Mouse (Mus musculus): ENCODE data around the gene Kras. TPM values are rescaled to one million over a fixed set of nuclear protein-coding genes. Genes with fewer than 3 reads are reported as not detected.
A peak's percentile ranks its signal among the peaks of the same experiment; 100 is the strongest.

Kras gene
- polyA plus RNA-seq, 1 experiment from 2014 or later: 81.1 TPM

DNA sequence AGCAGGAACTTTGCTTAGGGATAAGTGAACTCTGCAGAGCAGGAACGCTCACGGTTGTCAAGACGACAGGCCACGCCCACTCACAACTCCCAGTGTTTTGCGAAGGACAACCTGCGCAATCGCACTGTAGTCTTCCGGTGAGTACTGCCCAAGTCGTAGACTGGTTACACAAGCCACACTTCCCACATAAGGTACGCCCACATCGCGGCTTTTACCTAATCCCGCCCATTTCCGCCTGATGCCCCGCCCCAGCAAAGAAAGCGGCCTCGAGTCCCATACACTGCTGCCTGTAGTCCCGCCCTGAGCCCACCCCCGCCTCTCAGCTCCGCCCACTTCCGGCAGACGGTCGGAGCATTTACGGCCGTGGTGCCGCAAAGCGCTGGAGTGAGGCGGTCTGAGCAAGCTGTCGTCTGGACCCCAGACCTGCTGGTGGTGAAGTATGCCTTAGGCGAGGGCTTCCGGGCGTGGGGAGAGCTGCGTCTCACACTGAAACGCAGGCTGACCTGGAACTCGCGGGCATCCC lies 39.2 kb downstream of the Kras start, which contains the start of the genes Casc1 and Etfrf1:
TSS of gene Casc1 (minus strand) at position 190 of the 523 bp plus-strand sequence.
TSS of gene Etfrf1 (plus strand) at position 319 of the 523 bp plus-strand sequence.
- H3K9me3 ChIP-seq (ENCODE audit: control insufficient read depth, low read depth, low read length): no peaks in the 10 kb centered on the region
- H3K36me3 ChIP-seq (ENCODE audit: control insufficient read depth, insufficient read depth, low read length): peaks cover 4% of the 10 kb centered on the region
- under 1% methylated on average over 35 of the region's 36 CpGs for WGBS
- peak within 1 kb of the TSS; percentile 77 for H3K4me3 ChIP-seq (ENCODE audit: low read depth, low read length)
- peak within 1 kb of the TSS; percentile 96 for H3K27ac ChIP-seq (ENCODE audit: low read length)
- H3K27me3 ChIP-seq (ENCODE audit: control insufficient read depth, insufficient read depth, low read length): no peaks in the 10 kb centered on the region
- peak; percentile 100 for ATAC-seq (ENCODE audit: insufficient number of reproducible peaks, insufficient read depth, low FRiP score, low read depth)
- H3K4me1 ChIP-seq (ENCODE audit: control insufficient read depth, insufficient read depth, low read length): peaks cover 9% of the 10 kb centered on the region; the same call in 1 of the 2 replicates
- peak within 1 kb of the TSS; percentile 84 for H3K9ac ChIP-seq (replicated peaks; ENCODE audit: low read depth, low read length)
- H3K4me2 ChIP-seq (replicated peaks; ENCODE audit: low read depth, low read length): peak within 1 kb of the TSS; percentile 83

GRCm38 (mm10) chr6:145210056-145210680 lies 39.9 kb downstream of the Kras start:
- Histone ChIP-seq H3K27ac (ENCODE audit: low read length) (no peak overlapping the region), H3K36me3 (ENCODE audit: control insufficient read depth, insufficient read depth, low read length) (peaks cover 2% of the 10 kb centered on the region; the same call in 1 of the 2 replicates), H3K27me3 (ENCODE audit: control insufficient read depth, insufficient read depth, low read length) (no peaks in the 10 kb centered on the region), H3K9ac (replicated peaks; ENCODE audit: low read depth, low read length) (no peak overlapping the region), H3K4me2 (replicated peaks; ENCODE audit: low read depth, low read length) (peak overlapping the region; percentile 71), H3K9me3 (ENCODE audit: control insufficient read depth, low read depth, low read length) (no peaks in the 10 kb centered on the region), H3K4me3 (ENCODE audit: low read depth, low read length) (peak overlapping the region; percentile 31), H3K4me1 (ENCODE audit: control insufficient read depth, insufficient read depth, low read length) (peaks cover 9% of the 10 kb centered on the region; the same call in 1 of the 2 replicates)
- 34% methylated on average over 8 of the region's 8 CpGs for WGBS
- no peak for ATAC-seq (ENCODE audit: insufficient number of reproducible peaks, insufficient read depth, low FRiP score, low read depth)

- Histone ChIP-seq H3K4me3 (ENCODE audit: low read depth, low read length) (no peak overlapping the region), H3K9me3 (ENCODE audit: control insufficient read depth, low read depth, low read length) (no peaks in the 10 kb centered on the region), H3K36me3 (ENCODE audit: control insufficient read depth, insufficient read depth, low read length) (no peaks in the 10 kb centered on the region), H3K27me3 (ENCODE audit: control insufficient read depth, insufficient read depth, low read length) (no peaks in the 10 kb centered on the region), H3K27ac (ENCODE audit: low read length) (no peak overlapping the region), H3K4me2 (replicated peaks; ENCODE audit: low read depth, low read length) (no peak overlapping the region), H3K4me1 (ENCODE audit: control insufficient read depth, insufficient read depth, low read length) (peaks cover 3% of the 10 kb centered on the region; the same call in 1 of the 2 replicates), H3K9ac (replicated peaks; ENCODE audit: low read depth, low read length) (no peak overlapping the region)
- WGBS: 68% methylated on average over 10 of the region's 10 CpGs
- ATAC-seq (ENCODE audit: insufficient number of reproducible peaks, insufficient read depth, low FRiP score, low read depth): no peak
These were observed 44.9 kb downstream of the Kras start for GRCm38 (mm10) chr6:145205142-145205541.

DNA sequence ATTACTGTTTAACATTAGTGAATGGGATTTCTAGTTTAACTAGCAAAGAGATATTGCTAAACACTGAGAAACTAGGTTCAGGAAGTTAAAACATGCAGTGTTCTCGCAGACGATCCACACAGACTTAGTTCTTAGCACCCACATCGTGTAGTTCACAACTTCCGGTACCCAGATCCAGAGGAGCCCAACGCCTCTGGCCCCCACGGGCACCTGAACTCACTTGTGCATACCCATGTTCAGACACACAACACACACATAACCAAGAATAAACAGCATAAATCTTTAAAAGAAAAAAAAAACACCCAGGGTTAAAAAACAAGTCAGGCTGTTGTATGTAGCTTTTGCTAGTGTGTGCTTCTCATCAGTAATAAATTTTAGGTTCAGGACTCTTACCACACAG lies 45.6 kb downstream of the Kras start:
- WGBS: 90% methylated on average over 6 of the region's 6 CpGs
- ATAC-seq (ENCODE audit: insufficient number of reproducible peaks, insufficient read depth, low FRiP score, low read depth): no peak

DNA sequence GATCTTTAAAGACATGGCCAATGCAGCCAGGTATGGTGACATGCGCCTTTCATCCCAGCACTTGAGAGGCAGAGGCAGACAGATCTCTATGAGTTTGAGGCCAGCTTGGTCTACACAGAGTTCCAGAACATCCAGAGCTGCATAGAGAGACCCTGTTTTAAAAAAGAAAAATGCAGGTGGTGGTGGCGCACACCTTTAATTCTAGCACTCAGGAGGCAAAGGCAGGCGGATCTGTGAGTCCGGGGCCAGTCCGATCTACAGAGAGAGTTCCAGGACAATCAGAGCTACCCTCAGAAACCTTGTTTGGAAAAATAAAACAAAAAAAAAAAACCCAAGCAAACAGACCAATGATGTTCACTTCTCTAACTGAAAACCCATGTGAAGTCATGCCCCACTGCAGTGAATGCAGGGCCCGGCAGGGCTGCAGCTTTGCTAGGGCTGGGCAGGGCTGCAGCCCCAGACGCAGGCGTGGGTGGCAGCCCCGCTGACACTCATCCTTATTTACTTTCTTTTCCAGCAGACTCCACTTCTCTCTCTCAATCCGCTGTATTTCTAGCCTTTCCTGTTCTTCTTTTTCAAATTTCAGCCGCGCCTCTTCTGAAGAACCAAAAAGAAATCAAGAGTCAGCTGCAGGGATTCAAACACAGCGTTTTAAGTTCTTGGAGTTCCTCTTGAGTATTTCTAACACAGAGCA lies 47.5 kb downstream of the Kras start:
- H3K27me3 ChIP-seq (ENCODE audit: control insufficient read depth, insufficient read depth, low read length): no peaks in the 10 kb centered on the region
- no peak overlapping the region for H3K4me3 ChIP-seq (ENCODE audit: low read depth, low read length)
- no peak overlapping the region for H3K4me2 ChIP-seq (replicated peaks; ENCODE audit: low read depth, low read length)
- no peak overlapping the region for H3K27ac ChIP-seq (ENCODE audit: low read length)
- 0 out of 2 replicates have a peak, but pooled peaks cover 2% of the 10 kb centered on the region for H3K4me1 ChIP-seq (ENCODE audit: control insufficient read depth, insufficient read depth, low read length)
- H3K9ac ChIP-seq (replicated peaks; ENCODE audit: low read depth, low read length): no peak overlapping the region
- ATAC-seq (ENCODE audit: insufficient number of reproducible peaks, insufficient read depth, low FRiP score, low read depth): no peak
- H3K36me3 ChIP-seq (ENCODE audit: control insufficient read depth, insufficient read depth, low read length): no peaks in the 10 kb centered on the region
- H3K9me3 ChIP-seq (ENCODE audit: control insufficient read depth, low read depth, low read length): no peaks in the 10 kb centered on the region
- WGBS: 76% methylated on average over 13 of the region's 13 CpGs

More for the DNA sequence above, 45.6 kb downstream of the Kras start:
- Histone ChIP-seq H3K9me3 (ENCODE audit: control insufficient read depth, low read depth, low read length) (no peaks in the 10 kb centered on the region), H3K36me3 (ENCODE audit: control insufficient read depth, insufficient read depth, low read length) (no peaks in the 10 kb centered on the region), H3K4me2 (replicated peaks; ENCODE audit: low read depth, low read length) (no peak overlapping the region), H3K4me3 (ENCODE audit: low read depth, low read length) (no peak overlapping the region), H3K27ac (ENCODE audit: low read length) (no peak overlapping the region), H3K27me3 (ENCODE audit: control insufficient read depth, insufficient read depth, low read length) (no peaks in the 10 kb centered on the region), H3K9ac (replicated peaks; ENCODE audit: low read depth, low read length) (no peak overlapping the region), H3K4me1 (ENCODE audit: control insufficient read depth, insufficient read depth, low read length) (0 out of 2 replicates have a peak, but pooled peaks cover 2% of the 10 kb centered on the region)

GRCm38 (mm10) chr6:145197949-145198686 lies 51.9 kb downstream of the Kras start:
- no peak for ATAC-seq (ENCODE audit: insufficient number of reproducible peaks, insufficient read depth, low FRiP score, low read depth)
- H3K27ac ChIP-seq (ENCODE audit: low read length): no peak overlapping the region
- no peak overlapping the region for H3K9ac ChIP-seq (replicated peaks; ENCODE audit: low read depth, low read length)
- WGBS: 89% methylated on average over 8 of the region's 8 CpGs
- no peaks in the 10 kb centered on the region for H3K9me3 ChIP-seq (ENCODE audit: control insufficient read depth, low read depth, low read length)
- no peak overlapping the region for H3K4me3 ChIP-seq (ENCODE audit: low read depth, low read length)
- no peaks in the 10 kb centered on the region for H3K36me3 ChIP-seq (ENCODE audit: control insufficient read depth, insufficient read depth, low read length)
- H3K4me2 ChIP-seq (replicated peaks; ENCODE audit: low read depth, low read length): no peak overlapping the region
- no peaks in the 10 kb centered on the region for H3K27me3 ChIP-seq (ENCODE audit: control insufficient read depth, insufficient read depth, low read length)
- H3K4me1 ChIP-seq (ENCODE audit: control insufficient read depth, insufficient read depth, low read length): 0 out of 2 replicates have a peak, but pooled peaks cover 2% of the 10 kb centered on the region

- 66% methylated on average over 11 of the region's 11 CpGs for WGBS
- no peaks in the 10 kb centered on the region for H3K4me1 ChIP-seq (ENCODE audit: control insufficient read depth, insufficient read depth, low read length)
- H3K36me3 ChIP-seq (ENCODE audit: control insufficient read depth, insufficient read depth, low read length): no peaks in the 10 kb centered on the region
- H3K27me3 ChIP-seq (ENCODE audit: control insufficient read depth, insufficient read depth, low read length): no peaks in the 10 kb centered on the region
- H3K27ac ChIP-seq (ENCODE audit: low read length): no peak overlapping the region
- ATAC-seq (ENCODE audit: insufficient number of reproducible peaks, insufficient read depth, low FRiP score, low read depth): no peak
- H3K9me3 ChIP-seq (ENCODE audit: control insufficient read depth, low read depth, low read length): no peaks in the 10 kb centered on the region
- H3K9ac ChIP-seq (replicated peaks; ENCODE audit: low read depth, low read length): no peak overlapping the region
- H3K4me2 ChIP-seq (replicated peaks; ENCODE audit: low read depth, low read length): no peak overlapping the region
- H3K4me3 ChIP-seq (ENCODE audit: low read depth, low read length): no peak overlapping the region
These were observed 56.6 kb downstream of the Kras start for GRCm38 (mm10) chr6:145193446-145193845.

- ATAC-seq (ENCODE audit: insufficient number of reproducible peaks, insufficient read depth, low FRiP score, low read depth): no peak
- Histone ChIP-seq H3K27me3 (ENCODE audit: control insufficient read depth, insufficient read depth, low read length) (no peaks in the 10 kb centered on the region), H3K4me1 (ENCODE audit: control insufficient read depth, insufficient read depth, low read length) (no peaks in the 10 kb centered on the region), H3K9me3 (ENCODE audit: control insufficient read depth, low read depth, low read length) (no peaks in the 10 kb centered on the region), H3K36me3 (ENCODE audit: control insufficient read depth, insufficient read depth, low read length) (no peaks in the 10 kb centered on the region), H3K4me2 (replicated peaks; ENCODE audit: low read depth, low read length) (no peak overlapping the region), H3K9ac (replicated peaks; ENCODE audit: low read depth, low read length) (no peak overlapping the region), H3K4me3 (ENCODE audit: low read depth, low read length) (no peak overlapping the region), H3K27ac (ENCODE audit: low read length) (no peak overlapping the region)
- WGBS: 82% methylated on average over 3 of the region's 3 CpGs
These were observed 57.0 kb downstream of the Kras start for GRCm38 (mm10) chr6:145193038-145193437.

All from stomach, embryonic 14.5 days (tissue).